Mouse (Mus musculus) neural tube, embryonic 15.5 days (tissue): ENCODE results near the gene Pglyrp1. TPM values are rescaled to one million over a fixed set of nuclear protein-coding genes. Genes with fewer than 3 reads are reported as not detected.

Experiments used
- ATAC-seq: fragments of 200-750 bp; cut with Nextera tagmentation; 2 replicates; pipeline ENCODE4 v1.8.0; 2017; ENCODE audit warnings: mild to moderate bottlenecking, moderate TSS enrichment, moderate library complexity; ENCODE audit not compliant: low FRiP score
- H3K27ac ChIP-seq: fragments of 300-500 bp; sonication (generic); replicated peaks from 2 replicates; pipeline ENCODE4 v1.5.1; 2015; ENCODE audit warnings: mild to moderate bottlenecking, inconsistent platforms
- H3K27me3 ChIP-seq: fragments of 300-500 bp; sonication (generic); replicated peaks from 2 replicates; pipeline ENCODE4 v1.6.1; 2015; ENCODE audit warnings: inconsistent platforms
- H3K36me3 ChIP-seq: fragments of 300-500 bp; sonication (generic); 2 replicates; pipeline ENCODE4 v1.6.1; 2015; ENCODE audit warnings: inconsistent platforms
- H3K4me1 ChIP-seq: fragments of 300-500 bp; sonication (generic); 2 replicates; pipeline ENCODE4 v1.6.1; 2015; ENCODE audit warnings: inconsistent platforms
- H3K4me2 ChIP-seq: fragments of 300-500 bp; sonication (generic); 2 replicates; pipeline ENCODE4 v1.6.1; 2015; ENCODE audit warnings: inconsistent platforms, mild to moderate bottlenecking, moderate library complexity
- H3K4me3 ChIP-seq: fragments of 300-500 bp; sonication (generic); replicated peaks from 2 replicates; pipeline ENCODE4 v1.5.1; 2015; ENCODE audit warnings: mild to moderate bottlenecking, inconsistent platforms
- H3K9ac ChIP-seq: fragments of 300-500 bp; sonication (generic); replicated peaks from 2 replicates; pipeline ENCODE4 v1.6.1; 2015; ENCODE audit warnings: mild to moderate bottlenecking, inconsistent platforms
- H3K9me3 ChIP-seq: fragments of 300-500 bp; sonication (generic); replicated peaks from 2 replicates; pipeline ENCODE4 v1.6.1; 2016; ENCODE audit warnings: inconsistent platforms
- WGBS: fragments of 180-500 bp; shearing (Covaris S2); methylation state at CpG from one replicate; pipeline ENCODE4 v1.1.7; 2015; ENCODE audit warnings: mixed read lengths; 5-methylcytosine and 5-hydroxymethylcytosine counted together
- polyA plus RNA-seq: library from polyadenylated mRNA; unstranded; fragments of >200 nt; fragmentation: Nextera tagmentation; extraction: Ambion mirVana; gene quantifications from 2 replicates; pipeline ENCODE4 v1.2.1, GENCODE M21; 2015

Gene Pglyrp1
- polyA plus RNA-seq, 1 experiment from 2014 or later: 19.2 TPM

GRCm38 (mm10) chr7:18858310-18858916 lies 12.7 kb upstream of the Pglyrp1 start:
- WGBS: 82% methylated on average over 5 of the region's 5 CpGs
- H3K9ac ChIP-seq: no peak overlapping the region
- H3K36me3 ChIP-seq: no peaks in the 10 kb centered on the region
- H3K4me3 ChIP-seq: no peak overlapping the region
- no peak overlapping the region for H3K4me2 ChIP-seq
- no peaks in the 10 kb centered on the region for H3K9me3 ChIP-seq
- 0 out of 2 replicates have a peak overlapping the region, but pooled peaks have one; percentile 28 for H3K27ac ChIP-seq
- no peak for ATAC-seq
- no peaks in the 10 kb centered on the region for H3K4me1 ChIP-seq
- no peaks in the 10 kb centered on the region for H3K27me3 ChIP-seq

GRCm38 (mm10) chr7:18862801-18863200 lies 8.3 kb upstream of the Pglyrp1 start:
- Histone ChIP-seq H3K4me3 (no peak overlapping the region), H3K4me1 (no peaks in the 10 kb centered on the region), H3K27ac (no peak overlapping the region), H3K9me3 (no peaks in the 10 kb centered on the region), H3K4me2 (no peak overlapping the region), H3K27me3 (no peaks in the 10 kb centered on the region), H3K9ac (no peak overlapping the region), H3K36me3 (no peaks in the 10 kb centered on the region)
- WGBS: 93% methylated on average over 6 of the region's 6 CpGs
- no peak for ATAC-seq

- Histone ChIP-seq H3K9me3 (no peaks in the 10 kb centered on the region), H3K4me2 (no peak overlapping the region), H3K27me3 (no peaks in the 10 kb centered on the region), H3K36me3 (no peaks in the 10 kb centered on the region), H3K9ac (no peak overlapping the region), H3K4me1 (peaks cover 6% of the 10 kb centered on the region; the same call in 1 of the 2 replicates), H3K4me3 (no peak overlapping the region), H3K27ac (no peak overlapping the region)
- 91% methylated on average over 2 of the region's 2 CpGs for WGBS
- no peak for ATAC-seq
Measured at GRCm38 (mm10) chr7:18868491-18868890, 2.6 kb upstream of the Pglyrp1 start.

- Histone ChIP-seq H3K36me3 (no peaks in the 10 kb centered on the region), H3K27ac (no peak overlapping the region), H3K4me3 (peak overlapping the region; percentile 49), H3K4me1 (peaks cover 6% of the 10 kb centered on the region; the same call in 1 of the 2 replicates), H3K9ac (peak overlapping the region; percentile 53), H3K9me3 (no peaks in the 10 kb centered on the region), H3K4me2 (peak overlapping the region; percentile 96), H3K27me3 (no peaks in the 10 kb centered on the region)
- WGBS: 30% methylated on average over 14 of the region's 14 CpGs
- ATAC-seq: peak; percentile 77
Measured at GRCm38 (mm10) chr7:18872014-18872802, 1.1 kb downstream of the Pglyrp1 start.

GRCm38 (mm10) chr7:18872816-18873215 lies 1.7 kb downstream of the Pglyrp1 start:
- peak; percentile 72 for ATAC-seq
- 2% methylated on average over 7 of the region's 7 CpGs for WGBS

GRCm38 (mm10) chr7:18873253-18873652 lies 2.1 kb downstream of the Pglyrp1 start:
- peak overlapping the region; percentile 49 for H3K4me3 ChIP-seq
- ATAC-seq: peak; percentile 85
- H3K27ac ChIP-seq: no peak overlapping the region
- peak overlapping the region; percentile 53 for H3K9ac ChIP-seq
- H3K4me1 ChIP-seq: peaks cover 6% of the 10 kb centered on the region; the same call in 1 of the 2 replicates
- no peaks in the 10 kb centered on the region for H3K27me3 ChIP-seq
- no peaks in the 10 kb centered on the region for H3K9me3 ChIP-seq
- WGBS: under 1% methylated on average over 10 of the region's 10 CpGs
- peak overlapping the region; percentile 96 for H3K4me2 ChIP-seq
- H3K36me3 ChIP-seq: no peaks in the 10 kb centered on the region

More at GRCm38 (mm10) chr7:18872816-18873215, 1.7 kb downstream of the Pglyrp1 start:
- no peak overlapping the region for H3K27ac ChIP-seq
- peaks cover 6% of the 10 kb centered on the region; the same call in 1 of the 2 replicates for H3K4me1 ChIP-seq
- H3K9ac ChIP-seq: peak overlapping the region; percentile 53
- peak overlapping the region; percentile 49 for H3K4me3 ChIP-seq
- H3K36me3 ChIP-seq: no peaks in the 10 kb centered on the region
- H3K4me2 ChIP-seq: peak overlapping the region; percentile 96
- no peaks in the 10 kb centered on the region for H3K27me3 ChIP-seq
- no peaks in the 10 kb centered on the region for H3K9me3 ChIP-seq

GRCm38 (mm10) chr7:18875372-18875771 lies 4.2 kb downstream of the Pglyrp1 start:
- H3K4me1 ChIP-seq: peaks cover 6% of the 10 kb centered on the region; the same call in 1 of the 2 replicates
- no peak for ATAC-seq
- H3K36me3 ChIP-seq: no peaks in the 10 kb centered on the region
- H3K27me3 ChIP-seq: no peaks in the 10 kb centered on the region
- 89% methylated on average over 5 of the region's 5 CpGs for WGBS
- no peak overlapping the region for H3K9ac ChIP-seq
- no peaks in the 10 kb centered on the region for H3K9me3 ChIP-seq
- no peak overlapping the region for H3K27ac ChIP-seq
- no peak overlapping the region for H3K4me3 ChIP-seq
- H3K4me2 ChIP-seq: no peak overlapping the region

- Histone ChIP-seq H3K9me3 (no peaks in the 10 kb centered on the region), H3K36me3 (no peaks in the 10 kb centered on the region), H3K4me1 (no peaks in the 10 kb centered on the region), H3K4me2 (no peak overlapping the region), H3K9ac (no peak overlapping the region), H3K27ac (no peak overlapping the region), H3K27me3 (no peaks in the 10 kb centered on the region), H3K4me3 (no peak overlapping the region)
- 88% methylated on average over 7 of the region's 7 CpGs for WGBS
- ATAC-seq: no peak
Measured at GRCm38 (mm10) chr7:18878691-18879090, 7.6 kb downstream of the Pglyrp1 start.

- H3K4me1 ChIP-seq: no peaks in the 10 kb centered on the region
Measured at GRCm38 (mm10) chr7:18883991-18884744, 13.0 kb downstream of the Pglyrp1 start.

GRCm38 (mm10) chr7:18884745-18885422 lies 13.8 kb downstream of the Pglyrp1 start:
- ATAC-seq: no peak
- H3K27me3 ChIP-seq: no peaks in the 10 kb centered on the region
- 59% methylated on average over 13 of the region's 13 CpGs for whole genome bisulfite sequencing
- H3K27ac ChIP-seq: peak overlapping the region; percentile 37; the same call in 1 of the 2 replicates
- no peaks in the 10 kb centered on the region for H3K4me1 ChIP-seq
- no peaks in the 10 kb centered on the region for H3K9me3 ChIP-seq
- H3K4me2 ChIP-seq: no peak overlapping the region
- H3K4me3 ChIP-seq: no peak overlapping the region
- H3K9ac ChIP-seq: no peak overlapping the region
- no peaks in the 10 kb centered on the region for H3K36me3 ChIP-seq

More at GRCm38 (mm10) chr7:18883991-18884744, 13.0 kb downstream of the Pglyrp1 start:
- Histone ChIP-seq H3K9ac (no peak overlapping the region), H3K9me3 (no peaks in the 10 kb centered on the region), H3K36me3 (no peaks in the 10 kb centered on the region), H3K4me3 (no peak overlapping the region), H3K4me2 (no peak overlapping the region), H3K27me3 (no peaks in the 10 kb centered on the region), H3K27ac (peak overlapping the region; percentile 37; the same call in 1 of the 2 replicates)
- ATAC-seq: no peak
- 63% methylated on average over 9 of the region's 9 CpGs for WGBS

GRCm38 (mm10) chr7:18886963-18887362 lies 15.8 kb downstream of the Pglyrp1 start:
- Histone ChIP-seq H3K4me3 (no peak overlapping the region), H3K4me2 (no peak overlapping the region), H3K27me3 (no peaks in the 10 kb centered on the region), H3K27ac (no peak overlapping the region), H3K9ac (no peak overlapping the region), H3K36me3 (no peaks in the 10 kb centered on the region), H3K4me1 (peaks cover under 1% of the 10 kb centered on the region; the same call in 1 of the 2 replicates), H3K9me3 (no peaks in the 10 kb centered on the region)
- WGBS: 96% methylated on average over 1 of the region's 1 CpGs
- ATAC-seq: no peak
